Comparison of ENCODE assay signal across 8 mouse cellular contexts in the genomic region with DNA sequence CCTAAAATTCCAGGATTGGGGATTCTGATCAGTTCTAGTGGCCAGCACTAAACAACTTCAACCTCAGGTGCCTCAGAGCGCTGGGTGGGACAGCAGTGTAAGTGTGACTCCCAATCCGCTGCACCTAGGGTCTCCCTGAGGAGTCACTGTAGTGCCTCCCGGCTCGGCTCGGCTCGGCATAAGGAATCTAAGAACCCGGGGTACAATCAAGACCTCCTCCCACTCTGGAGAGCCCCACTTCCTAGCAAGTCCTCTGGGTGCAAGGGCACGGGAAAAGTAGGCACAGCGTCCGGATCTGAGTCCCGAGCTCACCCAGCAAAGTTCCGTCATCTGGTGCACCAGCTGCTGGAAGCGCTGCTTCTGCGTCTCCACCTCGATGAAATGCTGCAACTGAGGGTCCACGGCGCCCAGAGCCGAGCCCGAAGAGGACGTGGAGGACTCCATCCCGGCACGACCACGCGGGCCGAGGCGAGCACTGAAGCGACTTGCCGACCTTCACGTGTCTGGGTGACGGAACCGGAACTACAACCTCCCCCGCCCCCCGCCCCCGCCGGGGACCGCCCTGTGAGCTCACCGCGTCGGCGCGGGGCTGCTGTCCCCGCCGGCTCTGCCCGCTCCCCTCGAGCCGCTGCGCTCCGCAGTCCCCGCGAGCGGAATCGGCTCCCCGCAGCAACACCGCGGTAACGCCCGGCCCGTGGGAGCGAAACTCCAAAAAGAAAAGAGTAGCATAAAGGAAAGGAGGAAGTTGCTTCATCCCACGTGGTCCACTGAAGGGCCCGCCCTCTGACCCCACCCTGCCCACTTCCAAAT. TPM values are rescaled to one million over a fixed set of nuclear protein-coding genes. Genes with fewer than 3 reads are reported as not detected.
DNase-seq lines count a peak whose midpoint lies in the region; ATAC-seq and TF ChIP-seq lines count a peak whose summit lies in the region.

A gene (minus strand): TSS at position 721 of the 810 bp plus-strand sequence.

- H3K4me1 ChIP-seq in hindbrain, postnatal 0 days (ENCODE audit: insufficient read depth, low read length) = no peaks in the 10 kb centered on the region

- peak within 1 kb of the TSS; percentile 65 for H3K4me2 ChIP-seq in hindbrain, postnatal 0 days (ENCODE audit: low read depth, low read length)

- H3K9ac ChIP-seq in hindbrain, postnatal 0 days (replicated peaks; ENCODE audit: low read length) = peak within 1 kb of the TSS; percentile 53

- H3K4me3 ChIP-seq in hindbrain, postnatal 0 days (ENCODE audit: low read length) = peak within 1 kb of the TSS; percentile 49

- peak; percentile 6 to 28 for DNase-seq in gastrocnemius, adult 8-10 months (ENCODE audit: low spot score in 2 of 2)
- peak; percentile 63 for DNase-seq in hindbrain, postnatal 0 days (ENCODE audit: low spot score)
- peak; percentile 31 to 40 for DNase-seq in left cerebral cortex, postnatal 25 days (ENCODE audit: low spot score in 2 of 2)
- DNase-seq in right cerebral cortex, postnatal 25 days = peak; percentile 43
- DNase-seq in urinary bladder, postnatal 36 days (ENCODE audit: low spot score in 2 of 2) = peak; percentile 36 to 48

- intact Hi-C loops in left cerebral cortex, postnatal 25 days (cut with DNase I) = no loop called here

- peak within 1 kb of the TSS; percentile 73 for H3K27ac ChIP-seq in hindbrain, postnatal 0 days

- no peaks in the 10 kb centered on the region for H3K9me3 ChIP-seq in hindbrain, postnatal 0 days (ENCODE audit: low read length)

- no peaks in the 10 kb centered on the region for H3K36me3 ChIP-seq in hindbrain, postnatal 0 days (ENCODE audit: insufficient read depth, low read length)

- H3K27me3 ChIP-seq in hindbrain, postnatal 0 days (ENCODE audit: insufficient read depth, low read length) = no peaks in the 10 kb centered on the region

- no peak for TF ChIP-seq CTCF in hindbrain, postnatal 0 days (IDR thresholded peaks at IDR 0.05; ENCODE audit: low read depth)

- peak; percentile 75 for ATAC-seq in activated CD4-positive, CD25-positive, alpha-beta regulatory T cell, adult 4 months
- peak; percentile 78 for ATAC-seq in common myeloid progenitor, adult 5-6 weeks (replicated peaks; ENCODE audit: low read depth, poor library complexity, severe bottlenecking)
- peak; percentile 94 for ATAC-seq in hindbrain, postnatal 0 days
- peak; percentile 72 for ATAC-seq in megakaryocyte-erythroid progenitor cell, adult 5-6 weeks (replicated peaks; ENCODE audit: low FRiP score, low TSS enrichment, poor library complexity, severe bottlenecking)

- 34% methylated on average over 37 of the region's 61 CpGs for WGBS in hindbrain, postnatal 0 days

RNA-seq across cellular contexts. Expression of the gene that starts here (rescaled TPM):
- polyA plus RNA-seq in activated CD4-positive, CD25-positive, alpha-beta regulatory T cell, adult 4 months (2017; shearing (Covaris generic)) = 10 to 100 TPM; 31.0 to 38.7 TPM
- total RNA-seq in common myeloid progenitor, adult 5-6 weeks (2017) = 154 and 173 TPM in 2 replicates
- 10 to 100 TPM in 1 of 4 experiments, 1 to 10 TPM in 3; 7.9 to 12.2 (median 9.1) TPM for total RNA-seq in gastrocnemius, adult 8-10 months (2022)
- 6.8 and 7.6 TPM in 2 replicates for total RNA-seq in hindbrain, postnatal 0 days (2014; rRNA removed)
- polyA plus RNA-seq in hindbrain, postnatal 0 days (2015; fragmentation: Nextera tagmentation; extraction: Ambion mirVana) = 47.0 and 48.2 TPM in 2 replicates
- total RNA-seq in left cerebral cortex, postnatal 25 days (2021) = 10 to 100 TPM; 17.6 to 22.3 TPM
- 123 and 148 TPM in 2 replicates for total RNA-seq in megakaryocyte-erythroid progenitor cell, adult 5-6 weeks (2014; fragmentation: Nextera tagmentation)
- total RNA-seq in megakaryocyte-erythroid progenitor cell, adult 5-6 weeks (2017) = 214 and 241 TPM in 2 replicates

Comparison
In these comparisons a context has a peak if more than half of its experiments do, and no peak if none do; other contexts are left out.
1. Peak in every context shown above with its lines: DNase-seq, ATAC-seq, H3K4me3 ChIP-seq and H3K27ac ChIP-seq.